8 mouse cellular contexts compared by ENCODE assay signal in genomic region chr9:79978228-79979024, GRCm38 (mm10). TPM values are rescaled to one million over a fixed set of nuclear protein-coding genes. Genes with fewer than 3 reads are reported as not detected.
DNase-seq lines count a peak whose midpoint lies in the region; ATAC-seq and TF ChIP-seq lines count a peak whose summit lies in the region.
"Had no signal": no experiment of that assay in that cellular context is flagged by ENCODE, and none has a peak within 500 bp of the region (broad histone marks: within the 10 kb centered on the region; RNA-seq: fewer than 3 reads in every experiment).

No protein-coding gene starts in this region.

- no peaks in the 10 kb centered on the region for H3K27me3 ChIP-seq in kidney, embryonic 14.5 days (ENCODE audit: control insufficient read depth, insufficient read depth, low read length)
- no peaks in the 10 kb centered on the region for H3K27me3 ChIP-seq in intestine, postnatal 0 days (replicated peaks; ENCODE audit: control insufficient read depth, insufficient read depth, low read length)

- no peaks in the 10 kb centered on the region for H3K36me3 ChIP-seq in kidney, embryonic 14.5 days (ENCODE audit: control insufficient read depth, insufficient read depth, low read length)
- no peaks in the 10 kb centered on the region for H3K36me3 ChIP-seq in intestine, postnatal 0 days (ENCODE audit: control insufficient read depth, insufficient read depth)

- H3K4me3 ChIP-seq in kidney, embryonic 14.5 days (ENCODE audit: low read length) = no peak overlapping the region
- peak overlapping the region; percentile 33 for H3K4me3 ChIP-seq in intestine, postnatal 0 days (ENCODE audit: low read depth, low read length)

- H3K9ac ChIP-seq in kidney, embryonic 14.5 days (ENCODE audit: low read depth, low read length) = no peak overlapping the region
- no peak overlapping the region for H3K9ac ChIP-seq in intestine, postnatal 0 days (ENCODE audit: low read depth, low read length)

- no peaks in the 10 kb centered on the region for H3K9me3 ChIP-seq in kidney, embryonic 14.5 days (ENCODE audit: control insufficient read depth, low read length)
- H3K9me3 ChIP-seq in intestine, postnatal 0 days (ENCODE audit: control insufficient read depth) = no peaks in the 10 kb centered on the region

- no peaks in the 10 kb centered on the region for H3K4me1 ChIP-seq in kidney, embryonic 14.5 days (ENCODE audit: control insufficient read depth, insufficient read depth, low read length)
- H3K4me1 ChIP-seq in intestine, postnatal 0 days (replicated peaks; ENCODE audit: control insufficient read depth, insufficient read depth, low read length) = no peaks in the 10 kb centered on the region

- H3K27ac ChIP-seq in kidney, embryonic 14.5 days (ENCODE audit: low read depth, low read length) = peak overlapping the region; percentile 24; the same call in 1 of the 2 replicates
- peak overlapping the region; percentile 66 for H3K27ac ChIP-seq in intestine, postnatal 0 days (ENCODE audit: low read depth, low read length)

- no peak for TF ChIP-seq CTCF in intestine, postnatal 0 days (IDR thresholded peaks at IDR 0.05; ENCODE audit: low read depth)

- ATAC-seq in kidney, embryonic 14.5 days (ENCODE audit: low FRiP score, low TSS enrichment) = no peak
- peak; percentile 54 for ATAC-seq in granulocyte monocyte progenitor cell, adult 5-6 weeks (replicated peaks; ENCODE audit: poor library complexity, severe bottlenecking)
- ATAC-seq in intestine, postnatal 0 days = no peak
- ATAC-seq in megakaryocyte progenitor cell, adult 5-6 weeks (replicated peaks; ENCODE audit: poor library complexity) = peak; percentile 56

- 73% methylated on average over 12 of the region's 12 CpGs for WGBS in kidney, embryonic 14.5 days
- 51% methylated on average over 12 of the region's 12 CpGs for WGBS in intestine, postnatal 0 days

- H3K4me2 ChIP-seq in kidney, embryonic 14.5 days (replicated peaks; ENCODE audit: low read depth, low read length) = peak overlapping the region; percentile 64
- H3K4me2 ChIP-seq in intestine, postnatal 0 days (replicated peaks; ENCODE audit: low read depth) = peak overlapping the region; percentile 50

- no peak for DNase-seq in kidney, adult 8-10 months
- DNase-seq in T-cell, adult 2 months (ENCODE audit: low spot score) = no peak
- DNase-seq in spleen, adult 12 weeks (ENCODE audit: low spot score) = no peak

RNA-seq across cellular contexts. Expression of gene Filip1, which starts 34.2 kb away (rescaled TPM):
- polyA plus RNA-seq in kidney, embryonic 14.5 days (2014; fragmentation: Nextera tagmentation; extraction: Ambion mirVana) = 1.9 and 4.5 TPM in 2 replicates
- 1.1 and 2.1 TPM in 2 replicates for total RNA-seq in granulocyte monocyte progenitor cell, adult 5-6 weeks (2014; fragmentation: Nextera tagmentation)
- total RNA-seq in granulocyte monocyte progenitor cell, adult 5-6 weeks (2017) = 0.69 and 1.1 TPM in 2 replicates
- 5.3 and 6.7 TPM in 2 replicates for polyA plus RNA-seq in intestine, postnatal 0 days (2015; fragmentation: Nextera tagmentation; extraction: Ambion mirVana)
- total RNA-seq in megakaryocyte progenitor cell, adult 5-6 weeks (2015) = 0.66 and 1.3 TPM in 2 replicates
- total RNA-seq in megakaryocyte progenitor cell, adult 5-6 weeks (2017) = 0.58 and 2.3 TPM in 2 replicates
- total RNA-seq: MEL had no signal

Comparison
In these comparisons a context has a peak if more than half of its experiments do, and no peak if none do; other contexts are left out.
1. ATAC-seq: peak in granulocyte monocyte progenitor cell, adult 5-6 weeks (single experiment) and megakaryocyte progenitor cell, adult 5-6 weeks (single experiment); none in kidney, embryonic 14.5 days (single experiment) and intestine, postnatal 0 days (single experiment).